8 mouse cellular contexts compared by ENCODE assay signal in the genomic region with DNA sequence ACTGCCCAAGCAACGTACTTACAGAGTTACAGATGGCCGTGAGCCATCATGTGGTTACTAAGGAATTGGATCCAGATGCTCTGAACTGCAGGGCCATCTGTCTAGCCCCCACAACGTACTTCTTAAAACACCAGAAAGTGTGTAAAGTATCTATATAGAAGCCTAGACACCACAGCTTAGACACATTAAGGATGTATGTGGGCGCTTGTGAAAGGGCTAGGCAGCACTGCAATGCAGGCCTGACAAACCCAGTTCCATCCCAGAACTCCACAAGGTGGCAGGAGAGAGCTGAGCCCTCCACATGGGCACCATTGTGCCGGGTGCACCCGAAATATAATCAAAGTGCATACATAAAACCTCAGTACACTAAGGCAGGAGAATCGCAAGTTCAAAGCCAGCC. TPM values are rescaled to one million over a fixed set of nuclear protein-coding genes. Genes with fewer than 3 reads are reported as not detected.
DNase-seq lines count a peak whose midpoint lies in the region; ATAC-seq and TF ChIP-seq lines count a peak whose summit lies in the region.

No protein-coding gene starts in this region.

- peaks cover 43% of the 10 kb centered on the region for H3K36me3 ChIP-seq in kidney, embryonic 15.5 days
- peaks cover 16% of the 10 kb centered on the region; the same call in 1 of the 2 replicates for H3K36me3 ChIP-seq in forebrain, embryonic 13.5 days (ENCODE audit: poor library complexity, severe bottlenecking)
- H3K36me3 ChIP-seq in intestine, embryonic 14.5 days (ENCODE audit: control insufficient read depth, insufficient read depth, low read length): peaks cover 35% of the 10 kb centered on the region
- peaks cover 11% of the 10 kb centered on the region for H3K36me3 ChIP-seq in midbrain, embryonic 12.5 days
- peaks cover 5% of the 10 kb centered on the region for H3K36me3 ChIP-seq in stomach, postnatal 0 days (ENCODE audit: control insufficient read depth, insufficient read depth, low read length)

- H3K27me3 ChIP-seq in kidney, embryonic 15.5 days: no peaks in the 10 kb centered on the region
- H3K27me3 ChIP-seq in forebrain, embryonic 13.5 days: no peaks in the 10 kb centered on the region
- no peaks in the 10 kb centered on the region for H3K27me3 ChIP-seq in intestine, embryonic 14.5 days (replicated peaks; ENCODE audit: control insufficient read depth, insufficient read depth, low read length)
- H3K27me3 ChIP-seq in midbrain, embryonic 12.5 days: no peaks in the 10 kb centered on the region
- no peaks in the 10 kb centered on the region for H3K27me3 ChIP-seq in stomach, postnatal 0 days (ENCODE audit: control insufficient read depth, insufficient read depth, low read length)

- no peak for ATAC-seq in kidney, embryonic 15.5 days (replicated peaks; ENCODE audit: low FRiP score)
- ATAC-seq in forebrain, embryonic 13.5 days: peak; percentile 57
- ATAC-seq in intestine, embryonic 14.5 days (replicated peaks; ENCODE audit: low FRiP score, low TSS enrichment, low read depth): no peak
- ATAC-seq in midbrain, embryonic 12.5 days (ENCODE audit: low FRiP score, low read depth): 0 out of 2 replicates have a peak, but pooled peaks have one; percentile 47
- peak; percentile 80 for ATAC-seq in stomach, postnatal 0 days (ENCODE audit: low FRiP score, low TSS enrichment)

- no peak overlapping the region for H3K4me2 ChIP-seq in kidney, embryonic 15.5 days
- H3K4me2 ChIP-seq in forebrain, embryonic 13.5 days: no peak overlapping the region
- no peak overlapping the region for H3K4me2 ChIP-seq in intestine, embryonic 14.5 days (ENCODE audit: low read length)
- no peak overlapping the region for H3K4me2 ChIP-seq in midbrain, embryonic 12.5 days (replicated peaks)
- H3K4me2 ChIP-seq in stomach, postnatal 0 days (replicated peaks; ENCODE audit: low read depth): no peak overlapping the region

- no peaks in the 10 kb centered on the region for H3K4me1 ChIP-seq in kidney, embryonic 15.5 days
- no peaks in the 10 kb centered on the region for H3K4me1 ChIP-seq in forebrain, embryonic 13.5 days
- no peaks in the 10 kb centered on the region for H3K4me1 ChIP-seq in intestine, embryonic 14.5 days (replicated peaks; ENCODE audit: control insufficient read depth, insufficient read depth, low read length)
- H3K4me1 ChIP-seq in midbrain, embryonic 12.5 days: no peaks in the 10 kb centered on the region
- no peaks in the 10 kb centered on the region for H3K4me1 ChIP-seq in stomach, postnatal 0 days (replicated peaks; ENCODE audit: control insufficient read depth, insufficient read depth)

- peak; percentile 82 for TF ChIP-seq CTCF in stomach, postnatal 0 days (IDR thresholded peaks at IDR 0.05; ENCODE audit: low read depth)

- TF ChIP-seq EP300 in stomach, postnatal 0 days (optimal IDR thresholded peaks at IDR 0.05): no peak

- H3K9ac ChIP-seq in kidney, embryonic 15.5 days: no peak overlapping the region
- no peak overlapping the region for H3K9ac ChIP-seq in forebrain, embryonic 13.5 days
- H3K9ac ChIP-seq in intestine, embryonic 14.5 days (ENCODE audit: low read length): no peak overlapping the region
- H3K9ac ChIP-seq in midbrain, embryonic 12.5 days (replicated peaks): no peak overlapping the region
- no peak overlapping the region for H3K9ac ChIP-seq in stomach, postnatal 0 days (ENCODE audit: low read length)

- H3K27ac ChIP-seq in kidney, embryonic 15.5 days: no peak overlapping the region
- no peak overlapping the region for H3K27ac ChIP-seq in forebrain, embryonic 13.5 days
- H3K27ac ChIP-seq in intestine, embryonic 14.5 days (ENCODE audit: low read depth): no peak overlapping the region
- no peak overlapping the region for H3K27ac ChIP-seq in midbrain, embryonic 12.5 days (replicated peaks)
- H3K27ac ChIP-seq in stomach, postnatal 0 days (replicated peaks): no peak overlapping the region

- 55% methylated on average over 7 of the region's 7 CpGs for WGBS in kidney, embryonic 15.5 days
- WGBS in forebrain, embryonic 13.5 days: 54% methylated on average over 7 of the region's 7 CpGs
- WGBS in intestine, embryonic 14.5 days: 51% methylated on average over 7 of the region's 7 CpGs
- 57% methylated on average over 7 of the region's 7 CpGs for whole genome bisulfite sequencing in midbrain, embryonic 12.5 days
- 46% methylated on average over 7 of the region's 7 CpGs for WGBS in stomach, postnatal 0 days

- no peaks in the 10 kb centered on the region for H3K9me3 ChIP-seq in kidney, embryonic 15.5 days (replicated peaks)
- no peaks in the 10 kb centered on the region for H3K9me3 ChIP-seq in forebrain, embryonic 13.5 days (replicated peaks)
- H3K9me3 ChIP-seq in intestine, embryonic 14.5 days (ENCODE audit: control insufficient read depth, low read length): no peaks in the 10 kb centered on the region
- H3K9me3 ChIP-seq in midbrain, embryonic 12.5 days: no peaks in the 10 kb centered on the region
- H3K9me3 ChIP-seq in stomach, postnatal 0 days (ENCODE audit: control insufficient read depth, low read length): no peaks in the 10 kb centered on the region

- no peak overlapping the region for H3K4me3 ChIP-seq in kidney, embryonic 15.5 days (replicated peaks)
- no peak overlapping the region for H3K4me3 ChIP-seq in forebrain, embryonic 13.5 days
- H3K4me3 ChIP-seq in intestine, embryonic 14.5 days (ENCODE audit: low read depth, low read length): no peak overlapping the region
- H3K4me3 ChIP-seq in midbrain, embryonic 12.5 days: no peak overlapping the region
- no peak overlapping the region for H3K4me3 ChIP-seq in stomach, postnatal 0 days (ENCODE audit: low read depth, low read length)

- intact Hi-C loops in left cerebral cortex, postnatal 14 days (cut with DNase I): loop anchor here (5.0 kb wide), 1 partner anchor 34 kb away; no protein-coding TSS in a partner anchor

- DNase-seq in kidney, adult 18-20 months: peak; percentile 58
- DNase-seq in brain, adult 2 months (ENCODE audit: low read depth, low spot score): peak; percentile 88
- peak; percentile 67 for DNase-seq in intestine, embryonic 14.5 days (ENCODE audit: low spot score)
- DNase-seq in left cerebral cortex, postnatal 14 days (ENCODE audit: low spot score in 2 of 2): peak; percentile 81 to 92
- DNase-seq in stomach, postnatal 0 days (ENCODE audit: low spot score): peak; percentile 70

RNA-seq across cellular contexts. Expression of gene Abcd3, which starts 37.2 kb away (rescaled TPM):
- polyA plus RNA-seq in kidney, embryonic 15.5 days (2015; fragmentation: Nextera tagmentation; extraction: Ambion mirVana): 65.3 and 67.2 TPM in 2 replicates
- 60.1 and 64.1 TPM in 2 replicates for polyA plus RNA-seq in forebrain, embryonic 13.5 days (2015; fragmentation: Nextera tagmentation; extraction: Ambion mirVana)
- polyA plus RNA-seq in intestine, embryonic 14.5 days (2014; fragmentation: Nextera tagmentation; extraction: Ambion mirVana): 56.8 and 61.7 TPM in 2 replicates
- total RNA-seq in left cerebral cortex, postnatal 14 days (2021): 10 to 100 TPM; 61.5 to 62.8 TPM
- polyA plus RNA-seq in midbrain, embryonic 12.5 days (2016; fragmentation: Nextera tagmentation; extraction: Ambion mirVana): 59.0 and 62.8 TPM in 2 replicates
- polyA plus RNA-seq in stomach, postnatal 0 days (2015; fragmentation: Nextera tagmentation; extraction: Ambion mirVana): 115 and 118 TPM in 2 replicates

RNA-seq across cellular contexts. Expression of gene F3, which starts 54.6 kb away (rescaled TPM):
- polyA plus RNA-seq in kidney, embryonic 15.5 days (2015; fragmentation: Nextera tagmentation; extraction: Ambion mirVana): 16.7 and 17.4 TPM in 2 replicates
- polyA plus RNA-seq in forebrain, embryonic 13.5 days (2015; fragmentation: Nextera tagmentation; extraction: Ambion mirVana): 6.6 and 8.4 TPM in 2 replicates
- 23.4 and 24.8 TPM in 2 replicates for polyA plus RNA-seq in intestine, embryonic 14.5 days (2014; fragmentation: Nextera tagmentation; extraction: Ambion mirVana)
- 10 to 100 TPM; 42.8 to 47.9 TPM for total RNA-seq in left cerebral cortex, postnatal 14 days (2021)
- 5.0 and 6.4 TPM in 2 replicates for polyA plus RNA-seq in midbrain, embryonic 12.5 days (2016; fragmentation: Nextera tagmentation; extraction: Ambion mirVana)
- 26.8 and 29.2 TPM in 2 replicates for polyA plus RNA-seq in stomach, postnatal 0 days (2015; fragmentation: Nextera tagmentation; extraction: Ambion mirVana)

Comparison
In these comparisons a context has a peak if more than half of its experiments do, and no peak if none do; other contexts are left out.
1. ATAC-seq: peak in forebrain, embryonic 13.5 days (single experiment), midbrain, embryonic 12.5 days (single experiment) and stomach, postnatal 0 days (single experiment); none in kidney, embryonic 15.5 days (single experiment) and intestine, embryonic 14.5 days (single experiment).
2. Peak in every context shown above with its lines, with median percentiles within 50 percentile points of each other: DNase-seq.